Mouse (Mus musculus): ENCODE measurements around the gene Slc6a21. TPM values are rescaled to one million over a fixed set of nuclear protein-coding genes. Genes with fewer than 3 reads are reported as not detected.

Slc6a21 gene
- polyA plus RNA-seq, 1 experiment, result not detected

DNA sequence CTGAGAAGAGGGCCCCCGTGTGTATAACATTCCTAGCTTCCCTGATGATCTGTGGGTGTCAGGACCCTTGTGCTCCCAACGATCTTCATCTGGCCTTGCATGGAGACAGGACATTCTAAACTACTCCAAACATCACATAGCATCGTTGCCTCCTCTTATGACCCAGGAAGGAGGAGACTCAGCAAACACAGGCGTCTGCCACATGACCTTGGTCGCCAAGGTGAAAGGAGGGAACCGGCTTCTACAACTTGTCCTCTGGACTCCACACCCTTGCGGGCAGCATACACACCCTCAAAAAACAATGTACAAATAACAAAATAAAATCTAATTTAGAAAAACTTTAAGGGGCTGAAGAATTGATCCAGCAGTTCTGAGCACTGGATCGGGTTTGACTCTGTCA, 34.7 kb downstream of the Slc6a21 start:
- Histone ChIP-seq H3K4me3 (replicated peaks; ENCODE audit: insufficient read depth, low read depth, low read length) (no peak overlapping the region), H3K4me1 (ENCODE audit: control insufficient read depth, insufficient read depth, low read length) (no peaks in the 10 kb centered on the region), H3K27me3 (ENCODE audit: control insufficient read depth, insufficient read depth, low read length) (no peaks in the 10 kb centered on the region), H3K27ac (ENCODE audit: insufficient read depth, low read length) (no peak overlapping the region)
- no peak for DNase-seq
- no peak for TF ChIP-seq POLR2A (IDR thresholded peaks at IDR 0.05; ENCODE audit: borderline replicate concordance, insufficient read depth, low read length)
- no peak for TF ChIP-seq CTCF (IDR thresholded peaks at IDR 0.05; ENCODE audit: borderline replicate concordance, insufficient read depth, low read depth, low read length)
- 83% methylated on average over 8 of the region's 8 CpGs for WGBS

DNA sequence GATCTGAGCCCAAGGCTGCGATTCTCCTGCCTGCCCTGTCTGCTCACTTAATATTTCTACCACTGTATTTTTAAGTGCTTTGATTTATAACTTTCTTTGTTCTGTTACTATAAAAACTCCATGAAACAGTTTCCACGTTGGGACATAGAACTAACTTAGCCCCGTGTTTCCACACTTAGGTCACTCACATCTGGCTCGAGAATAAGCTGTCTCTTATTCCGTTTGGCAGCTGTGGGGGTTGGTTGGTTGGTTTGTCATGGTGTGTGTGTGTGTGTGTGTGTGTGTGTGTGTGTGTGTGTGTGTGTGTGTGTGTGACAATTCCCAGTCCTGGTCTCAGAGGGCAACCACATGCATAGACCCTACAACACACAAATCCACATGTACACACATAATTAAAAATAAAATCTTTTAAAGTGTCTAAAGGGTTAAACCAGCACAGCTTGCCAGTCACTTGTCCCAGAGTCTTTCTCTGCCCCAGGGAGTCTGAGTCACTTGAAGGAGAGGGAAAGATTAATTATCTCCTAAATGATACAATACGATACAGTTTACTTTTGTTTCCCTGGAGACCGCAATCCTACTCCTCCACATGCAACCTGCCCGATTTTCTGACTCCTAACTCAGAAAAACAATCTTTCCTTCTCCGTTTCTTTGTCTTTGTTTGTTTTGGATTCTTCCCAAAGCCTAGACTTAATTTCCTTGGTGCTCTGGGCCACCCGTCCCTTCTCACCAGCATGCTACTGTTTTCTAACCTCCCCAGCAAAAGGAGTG, 35.6 kb downstream of the Slc6a21 start:
- Histone ChIP-seq H3K4me3 (replicated peaks; ENCODE audit: insufficient read depth, low read depth, low read length) (no peak overlapping the region), H3K27ac (ENCODE audit: insufficient read depth, low read length) (no peak overlapping the region), H3K4me1 (ENCODE audit: control insufficient read depth, insufficient read depth, low read length) (no peaks in the 10 kb centered on the region), H3K27me3 (ENCODE audit: control insufficient read depth, insufficient read depth, low read length) (no peaks in the 10 kb centered on the region)
- 40% methylated on average over 10 of the region's 10 CpGs for whole genome bisulfite sequencing
- TF ChIP-seq POLR2A (IDR thresholded peaks at IDR 0.05; ENCODE audit: borderline replicate concordance, insufficient read depth, low read length) (no peak), CTCF (IDR thresholded peaks at IDR 0.05; ENCODE audit: borderline replicate concordance, insufficient read depth, low read depth, low read length) (no peak)
- DNase-seq, result no peak

DNA sequence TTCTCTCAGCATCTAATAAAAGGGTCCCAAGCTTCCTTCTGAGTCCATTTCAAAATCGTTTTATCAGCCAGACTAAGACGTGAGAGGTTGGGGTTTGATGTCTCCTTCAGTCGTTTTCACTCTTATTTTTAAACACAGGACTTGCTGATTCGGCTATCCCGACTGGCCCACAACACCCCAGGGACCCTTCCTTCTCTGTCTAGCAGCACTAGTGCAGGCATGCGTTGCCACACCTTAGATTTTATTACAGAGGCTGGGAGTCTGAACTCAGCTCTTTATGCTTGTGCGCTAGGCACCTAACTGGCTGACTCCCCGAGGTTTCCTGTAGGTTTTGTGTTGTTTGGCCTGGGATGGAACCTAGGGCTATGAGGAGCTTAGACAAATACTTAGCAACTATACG, 36.2 kb downstream of the Slc6a21 start:
- no peak for TF ChIP-seq CTCF (IDR thresholded peaks at IDR 0.05; ENCODE audit: borderline replicate concordance, insufficient read depth, low read depth, low read length)
- no peak for TF ChIP-seq POLR2A (IDR thresholded peaks at IDR 0.05; ENCODE audit: borderline replicate concordance, insufficient read depth, low read length)
- 45% methylated on average over 9 of the region's 9 CpGs for WGBS
- Histone ChIP-seq H3K27me3 (ENCODE audit: control insufficient read depth, insufficient read depth, low read length) (no peaks in the 10 kb centered on the region), H3K4me1 (ENCODE audit: control insufficient read depth, insufficient read depth, low read length) (no peaks in the 10 kb centered on the region), H3K27ac (ENCODE audit: insufficient read depth, low read length) (no peak overlapping the region), H3K4me3 (replicated peaks; ENCODE audit: insufficient read depth, low read depth, low read length) (no peak overlapping the region)
- DNase-seq, result no peak

DNA sequence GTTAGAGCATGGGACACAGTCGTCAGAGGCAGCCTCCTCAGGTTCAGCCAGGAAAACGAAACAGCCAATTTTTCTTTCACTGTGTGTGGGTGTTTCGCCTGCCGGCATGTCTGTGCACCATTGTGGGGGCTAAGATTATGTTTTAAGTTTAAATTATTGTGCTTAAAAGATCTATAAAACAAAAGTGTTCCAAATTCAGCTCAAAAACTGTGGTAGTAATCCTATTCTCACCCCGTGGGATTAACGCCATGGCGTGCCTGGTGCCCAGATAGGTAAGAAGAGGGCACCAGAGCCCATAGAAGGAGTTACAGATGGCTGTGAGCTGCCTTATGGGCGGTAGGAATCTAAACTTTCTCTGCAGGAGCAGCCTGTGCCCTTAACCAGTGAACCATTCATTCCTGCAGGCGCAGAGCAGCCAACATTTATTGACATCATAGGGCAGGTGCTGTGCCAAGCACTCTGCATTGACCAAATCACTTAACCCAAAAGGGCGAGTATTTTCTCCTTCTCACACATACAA, 37.9 kb downstream of the Slc6a21 start:
- no peak overlapping the region for H3K4me3 ChIP-seq (replicated peaks; ENCODE audit: insufficient read depth, low read depth, low read length)
- H3K4me1 ChIP-seq (ENCODE audit: control insufficient read depth, insufficient read depth, low read length), result no peaks in the 10 kb centered on the region
- DNase-seq, result no peak
- no peak overlapping the region for H3K27ac ChIP-seq (ENCODE audit: insufficient read depth, low read length)
- no peaks in the 10 kb centered on the region for H3K27me3 ChIP-seq (ENCODE audit: control insufficient read depth, insufficient read depth, low read length)
- no peak for TF ChIP-seq POLR2A (IDR thresholded peaks at IDR 0.05; ENCODE audit: borderline replicate concordance, insufficient read depth, low read length)
- no peak for TF ChIP-seq CTCF (IDR thresholded peaks at IDR 0.05; ENCODE audit: borderline replicate concordance, insufficient read depth, low read depth, low read length)
- 71% methylated on average over 10 of the region's 10 CpGs for WGBS

DNA sequence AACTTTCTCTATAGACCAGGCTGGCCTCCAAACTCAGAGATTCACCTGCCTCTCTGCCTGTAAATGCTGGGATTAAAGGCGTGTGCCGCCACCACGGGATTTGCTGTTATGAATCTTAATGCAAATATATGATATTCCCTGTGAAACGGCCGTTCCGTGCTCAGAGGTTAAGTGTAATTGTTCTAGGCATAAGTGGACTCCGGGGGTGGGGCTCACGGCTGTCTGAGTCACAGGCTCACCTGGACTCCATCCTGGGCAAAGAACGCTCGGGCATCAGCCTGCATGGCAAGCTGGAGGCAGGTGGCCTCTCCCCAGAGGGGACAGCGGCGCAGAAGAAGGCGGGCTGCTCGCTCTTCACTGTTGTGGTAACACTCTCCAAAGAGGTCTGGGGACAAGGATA, 39.2 kb downstream of the Slc6a21 start:
- 92% methylated on average over 14 of the region's 14 CpGs for WGBS
- no peak overlapping the region for H3K4me3 ChIP-seq (replicated peaks; ENCODE audit: insufficient read depth, low read depth, low read length)
- H3K27ac ChIP-seq (ENCODE audit: insufficient read depth, low read length), result no peak overlapping the region
- TF ChIP-seq CTCF (IDR thresholded peaks at IDR 0.05; ENCODE audit: borderline replicate concordance, insufficient read depth, low read depth, low read length) (no peak), POLR2A (IDR thresholded peaks at IDR 0.05; ENCODE audit: borderline replicate concordance, insufficient read depth, low read length) (no peak)
- no peaks in the 10 kb centered on the region for H3K27me3 ChIP-seq (ENCODE audit: control insufficient read depth, insufficient read depth, low read length)
- no peak for DNase-seq
- H3K4me1 ChIP-seq (ENCODE audit: control insufficient read depth, insufficient read depth, low read length), result no peaks in the 10 kb centered on the region

DNA sequence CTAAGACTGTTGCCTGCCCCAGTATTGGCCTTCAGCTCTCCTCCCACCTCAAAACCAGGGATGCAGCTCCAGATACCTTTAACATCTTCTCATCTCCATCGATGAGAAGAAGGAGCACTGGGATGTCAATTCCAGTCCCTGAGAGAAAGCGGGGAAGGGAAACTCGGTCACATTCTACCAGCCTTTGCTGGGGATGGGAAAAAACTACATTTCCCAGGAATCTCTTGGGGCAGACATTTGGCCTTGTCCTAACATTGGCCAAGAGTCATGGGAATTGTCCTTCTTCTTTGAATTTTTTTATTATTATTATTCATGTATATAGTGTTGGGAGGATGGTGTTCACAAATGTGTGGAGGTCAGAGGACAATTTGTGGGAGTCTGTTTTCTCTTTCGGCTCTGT, 44.9 kb downstream of the Slc6a21 start:
- no peak overlapping the region for H3K4me3 ChIP-seq (replicated peaks; ENCODE audit: insufficient read depth, low read depth, low read length)
- H3K27ac ChIP-seq (ENCODE audit: insufficient read depth, low read length), result no peak overlapping the region
- no peaks in the 10 kb centered on the region for H3K27me3 ChIP-seq (ENCODE audit: control insufficient read depth, insufficient read depth, low read length)
- no peaks in the 10 kb centered on the region for H3K4me1 ChIP-seq (ENCODE audit: control insufficient read depth, insufficient read depth, low read length)
- WGBS, result 88% methylated on average over 4 of the region's 4 CpGs
- DNase-seq, result no peak
- TF ChIP-seq POLR2A (IDR thresholded peaks at IDR 0.05; ENCODE audit: borderline replicate concordance, insufficient read depth, low read length), result no peak
- no peak for TF ChIP-seq CTCF (IDR thresholded peaks at IDR 0.05; ENCODE audit: borderline replicate concordance, insufficient read depth, low read depth, low read length)

DNA sequence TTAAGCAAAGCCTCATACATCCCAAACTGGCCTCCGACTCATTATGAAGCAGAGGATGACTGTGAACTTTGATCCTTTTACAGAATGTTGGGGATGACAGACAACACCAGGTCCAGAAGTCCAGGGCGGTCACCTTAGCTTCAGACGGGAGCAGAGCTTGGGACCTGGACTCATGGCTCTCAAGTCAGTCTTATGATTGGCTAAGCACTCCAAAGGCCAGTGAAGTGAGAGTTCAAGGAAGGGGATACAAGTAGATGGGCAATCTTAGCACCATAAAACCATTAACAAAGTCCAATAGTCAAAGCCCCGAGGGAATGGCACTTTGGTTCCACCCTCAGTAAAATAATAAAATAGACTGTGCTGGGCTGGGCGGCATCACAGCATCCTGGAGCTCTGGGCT, 45.8 kb downstream of the Slc6a21 start:
- Histone ChIP-seq H3K4me3 (replicated peaks; ENCODE audit: insufficient read depth, low read depth, low read length) (no peak overlapping the region), H3K27ac (ENCODE audit: insufficient read depth, low read length) (no peak overlapping the region), H3K4me1 (ENCODE audit: control insufficient read depth, insufficient read depth, low read length) (no peaks in the 10 kb centered on the region), H3K27me3 (ENCODE audit: control insufficient read depth, insufficient read depth, low read length) (no peaks in the 10 kb centered on the region)
- no peak for DNase-seq
- 95% methylated on average over 5 of the region's 5 CpGs for WGBS
- TF ChIP-seq CTCF (IDR thresholded peaks at IDR 0.05; ENCODE audit: borderline replicate concordance, insufficient read depth, low read depth, low read length) (no peak), POLR2A (IDR thresholded peaks at IDR 0.05; ENCODE audit: borderline replicate concordance, insufficient read depth, low read length) (no peak)

DNA sequence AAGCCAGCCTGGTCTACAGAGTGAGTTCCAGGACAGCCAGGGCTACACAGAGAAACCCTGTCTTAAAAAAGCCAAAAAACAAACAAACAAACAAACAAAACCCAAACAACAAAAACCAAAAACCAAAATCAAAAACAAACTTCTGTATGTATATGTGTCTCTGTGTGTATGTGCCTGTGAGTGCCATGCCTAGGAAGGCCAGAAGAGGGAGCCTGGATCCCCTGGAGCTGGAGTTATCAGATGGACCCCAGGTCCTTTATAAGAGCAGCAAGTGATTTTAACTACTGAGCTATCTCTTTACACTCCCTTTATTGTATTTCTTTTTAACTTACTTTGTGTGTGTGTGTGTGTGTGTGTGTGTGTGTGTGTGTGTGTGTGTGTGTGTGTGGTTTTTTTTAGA, 48.5 kb downstream of the Slc6a21 start:
- no peak for DNase-seq
- no peak overlapping the region for H3K4me3 ChIP-seq (replicated peaks; ENCODE audit: insufficient read depth, low read depth, low read length)
- no peak overlapping the region for H3K27ac ChIP-seq (ENCODE audit: insufficient read depth, low read length)
- H3K4me1 ChIP-seq (ENCODE audit: control insufficient read depth, insufficient read depth, low read length), result no peaks in the 10 kb centered on the region
- H3K27me3 ChIP-seq (ENCODE audit: control insufficient read depth, insufficient read depth, low read length), result no peaks in the 10 kb centered on the region
- TF ChIP-seq POLR2A (IDR thresholded peaks at IDR 0.05; ENCODE audit: borderline replicate concordance, insufficient read depth, low read length), result no peak
- TF ChIP-seq CTCF (IDR thresholded peaks at IDR 0.05; ENCODE audit: borderline replicate concordance, insufficient read depth, low read depth, low read length), result no peak

Data from cerebellum, adult 2 months (tissue).